Mouse (Mus musculus) T-cell, adult 2 months (primary cell): Measurements from ENCODE around the gene Rpgrip1l.

Experiments
- DNase-seq: peaks from one replicate; pipeline ENCODE4 v3.0.0; 2022; ENCODE audit warnings: low spot score

The Rpgrip1l gene

DNA sequence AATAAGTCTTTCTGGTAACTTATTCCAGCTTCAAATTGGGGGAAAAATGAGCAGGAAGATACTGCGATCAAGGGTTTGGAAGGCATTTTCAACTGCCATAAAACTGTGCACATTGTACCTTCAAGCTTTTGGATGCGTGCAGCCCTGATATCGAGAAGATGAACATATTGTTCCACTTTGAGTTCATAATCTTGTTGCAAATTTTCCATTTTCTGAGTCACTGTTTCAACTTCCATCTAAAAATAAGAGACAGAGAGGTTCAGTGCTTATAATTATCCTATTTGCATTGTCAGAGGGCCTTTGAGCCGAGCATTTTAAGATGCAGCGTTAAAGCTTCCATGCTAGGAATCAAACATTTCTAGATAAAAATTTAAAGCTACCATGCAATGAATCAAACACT is 39.6 kb downstream of the Rpgrip1l start:
- DNase-seq, result no peak

- no peak for DNase-seq
Measured at GRCm38 (mm10) chr8:91269374-91269958, 43.6 kb downstream of the Rpgrip1l start.

DNA sequence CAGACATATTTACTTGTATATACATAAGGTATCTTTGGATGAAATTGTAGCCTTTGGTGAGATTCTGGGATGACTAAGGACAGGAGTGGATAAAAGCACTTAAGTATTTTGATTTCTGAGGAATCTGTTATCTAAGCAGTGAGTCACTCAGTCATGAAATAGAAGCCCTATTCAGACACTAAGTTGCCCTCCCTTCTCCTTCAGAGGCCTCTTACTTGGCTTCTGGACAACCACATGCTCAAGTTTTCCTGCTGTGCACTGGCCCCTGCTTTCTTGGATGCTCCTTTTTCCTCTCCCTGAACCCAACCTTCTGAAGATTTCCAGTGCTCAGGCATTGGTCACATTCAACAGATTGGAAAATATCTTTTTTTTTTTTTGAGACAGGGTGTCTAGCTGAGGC is 48.5 kb downstream of the Rpgrip1l start:
- no peak for DNase-seq

- DNase-seq, result no peak
Measured at GRCm38 (mm10) chr8:91263939-91264338, 49.1 kb downstream of the Rpgrip1l start.

- no peak for DNase-seq
Measured at GRCm38 (mm10) chr8:91261598-91261997, 51.5 kb downstream of the Rpgrip1l start.

- DNase-seq, result no peak
Measured at GRCm38 (mm10) chr8:91250966-91251365, 62.1 kb downstream of the Rpgrip1l start.

GRCm38 (mm10) chr8:91249758-91250466 is 63.1 kb downstream of the Rpgrip1l start:
- DNase-seq, result no peak

GRCm38 (mm10) chr8:91245821-91246454 is 67.1 kb downstream of the Rpgrip1l start:
- DNase-seq, result no peak

- no peak for DNase-seq
Measured at GRCm38 (mm10) chr8:91242721-91243120, 70.3 kb downstream of the Rpgrip1l start.

DNA sequence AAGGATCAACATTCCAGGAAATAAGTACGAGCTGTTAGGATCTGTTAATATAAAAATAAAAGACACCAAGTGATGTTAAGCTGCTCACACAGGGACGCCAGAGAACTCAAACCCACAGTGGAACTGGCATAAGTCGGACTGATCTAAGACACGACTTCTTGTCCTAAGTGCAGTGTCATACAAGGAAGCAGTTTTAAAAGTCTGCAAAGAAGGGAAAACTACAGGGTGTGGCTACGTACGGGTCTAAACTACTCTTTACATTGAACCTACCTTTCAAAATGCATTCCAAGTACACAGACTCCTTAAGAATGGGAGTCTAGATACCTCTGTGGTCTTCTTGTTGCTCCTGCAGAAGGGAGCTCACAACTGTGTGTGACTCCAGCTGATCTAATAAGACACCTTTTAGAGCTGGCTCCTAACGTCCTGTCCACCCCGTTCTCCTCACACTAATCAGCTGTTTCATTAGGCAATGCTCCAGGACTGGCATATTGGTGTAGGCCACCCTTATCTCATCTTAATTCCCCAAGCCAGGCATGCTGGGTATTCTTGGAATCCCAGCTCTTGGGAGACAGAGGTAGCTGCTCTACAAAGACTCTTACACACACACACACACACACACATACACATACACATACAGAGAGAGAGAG is 71.1 kb downstream of the Rpgrip1l start:
- DNase-seq, result no peak

GRCm38 (mm10) chr8:91241371-91241770 is 71.7 kb downstream of the Rpgrip1l start:
- no peak for DNase-seq

- no peak for DNase-seq
Measured at GRCm38 (mm10) chr8:91237191-91237590, 75.9 kb downstream of the Rpgrip1l start.

GRCm38 (mm10) chr8:91234097-91234496 is 79.0 kb downstream of the Rpgrip1l start:
- no peak for DNase-seq

DNA sequence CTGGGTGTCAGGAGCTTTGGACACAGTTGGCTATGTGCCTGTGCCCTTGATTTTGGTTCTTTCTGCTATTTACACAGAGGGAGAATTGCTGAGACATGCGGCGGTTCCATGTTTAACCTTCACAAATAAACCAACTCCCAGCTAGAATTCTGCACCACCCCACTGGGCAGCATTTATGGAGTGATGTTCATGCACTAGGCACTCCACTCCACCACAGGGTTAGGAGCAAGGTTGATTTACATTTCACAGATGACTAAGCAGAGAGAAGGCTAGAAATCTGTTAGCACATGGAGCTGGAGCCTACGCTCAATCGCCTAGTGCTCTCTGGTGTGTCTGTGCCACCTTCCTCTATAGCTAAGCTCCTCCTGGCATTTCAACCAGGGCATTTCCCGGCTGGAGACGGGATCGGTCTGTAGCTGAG is 85.6 kb downstream of the Rpgrip1l start:
- no peak for DNase-seq

DNA sequence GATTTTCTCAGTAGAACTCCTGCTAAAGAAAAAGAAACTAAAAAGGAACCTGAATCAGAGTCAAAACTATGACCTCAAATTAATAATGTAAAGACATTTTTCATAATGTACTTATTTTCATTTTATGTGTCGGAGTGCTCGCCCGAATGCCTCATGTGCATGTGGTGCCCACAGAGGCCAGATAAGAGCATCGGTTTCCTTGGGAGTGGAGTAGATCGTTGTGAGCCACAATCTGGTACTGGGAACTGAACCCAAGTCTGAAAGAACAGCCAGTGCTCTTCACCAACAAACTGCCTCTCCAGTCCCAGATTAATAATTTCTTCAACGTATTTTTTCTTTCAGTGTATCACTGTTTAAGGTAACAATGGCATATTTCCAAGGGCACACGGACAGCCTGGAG is 88.8 kb downstream of the Rpgrip1l start:
- no peak for DNase-seq

- no peak for DNase-seq
Measured at GRCm38 (mm10) chr8:91221841-91222240, 91.2 kb downstream of the Rpgrip1l start.

GRCm38 (mm10) chr8:91218271-91218670 is 94.8 kb downstream of the Rpgrip1l start:
- DNase-seq, result no peak

DNA sequence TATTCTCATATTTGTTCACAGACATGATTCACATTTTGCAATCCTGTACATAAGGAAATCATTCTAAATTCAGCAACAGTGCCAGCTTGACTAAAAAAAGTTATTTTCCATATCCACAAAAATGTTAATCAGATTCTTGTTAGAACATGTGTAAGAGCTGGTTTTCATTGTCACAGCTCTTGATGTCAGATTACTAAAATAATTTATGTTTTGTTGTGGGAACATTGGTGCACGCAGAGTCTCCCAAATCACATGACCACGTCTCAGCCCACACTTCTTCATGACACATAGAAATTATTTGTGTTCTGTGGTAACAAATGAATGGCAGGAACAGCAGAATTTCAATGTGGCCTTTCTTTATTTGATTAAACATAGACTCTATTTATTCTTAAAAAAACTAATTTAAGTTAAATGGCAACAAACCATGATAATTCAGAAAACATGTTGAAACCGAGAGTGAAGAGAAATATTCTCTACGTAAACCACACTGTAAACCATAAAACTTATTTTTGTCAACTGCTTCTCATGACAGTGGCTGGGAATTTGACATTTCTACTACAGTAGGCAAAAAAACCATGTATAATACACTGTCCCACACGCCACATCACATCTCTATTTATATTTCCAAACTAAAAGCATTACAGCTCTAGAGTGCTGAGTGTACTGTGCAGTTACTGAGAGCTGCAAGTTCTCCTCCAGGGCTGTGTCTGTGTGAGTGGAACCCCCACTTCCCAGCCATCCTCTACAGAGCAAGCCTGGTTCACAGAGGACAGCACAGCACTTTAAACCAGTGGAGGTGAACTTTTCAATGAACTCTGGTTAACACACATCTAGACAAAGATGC is 95.8 kb downstream of the Rpgrip1l start:
- DNase-seq, result no peak

- DNase-seq, result no peak
Measured at GRCm38 (mm10) chr8:91214287-91214686, 98.8 kb downstream of the Rpgrip1l start.

DNA sequence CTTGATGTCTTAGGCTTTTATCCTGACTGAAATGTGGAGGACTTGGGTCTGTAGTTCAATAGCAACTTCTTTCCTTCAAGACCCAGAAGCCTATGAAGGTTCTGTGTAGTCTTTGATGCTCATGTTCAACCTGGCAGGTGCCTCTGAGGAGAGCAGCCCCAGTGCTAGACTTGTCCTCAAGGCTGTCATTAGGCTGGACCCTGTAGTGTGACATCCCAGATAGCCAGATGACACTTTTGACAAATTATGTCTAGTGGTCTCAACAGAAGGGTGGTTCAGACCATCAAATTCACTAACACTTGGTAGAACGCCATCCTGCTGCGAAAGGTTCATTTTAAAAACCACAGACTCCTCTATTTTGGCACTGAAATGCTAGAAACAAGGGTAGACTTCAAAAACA is 100.1 kb downstream of the Rpgrip1l start:
- no peak for DNase-seq

- no peak for DNase-seq
Measured at GRCm38 (mm10) chr8:91209658-91210057, 103.4 kb downstream of the Rpgrip1l start.

GRCm38 (mm10) chr8:91207676-91208075 is 105.4 kb downstream of the Rpgrip1l start:
- no peak for DNase-seq
